Mouse (Mus musculus): ENCODE data around the gene Ttll4. TPM values are rescaled to one million over a fixed set of nuclear protein-coding genes. Genes with fewer than 3 reads are reported as not detected.

Gene Ttll4
- polyA plus RNA-seq, 1 experiment: 28.2 TPM

- H3K4me3 ChIP-seq (replicated peaks; ENCODE audit: control insufficient read depth, low read depth, low read length): no peak overlapping the region
- no peaks in the 10 kb centered on the region; the same call in 1 of the 2 replicates for H3K4me1 ChIP-seq (ENCODE audit: control insufficient read depth, insufficient read depth, low read length)
- H3K27ac ChIP-seq (ENCODE audit: control insufficient read depth, insufficient read depth, low read depth, low read length, poor library complexity): no peak overlapping the region
- 73% methylated on average over 3 of the region's 3 CpGs for WGBS
- no peak for TF ChIP-seq CTCF (IDR thresholded peaks at IDR 0.05; ENCODE audit: control insufficient read depth, insufficient read depth, low read length)
- no peak for TF ChIP-seq POLR2A (IDR thresholded peaks at IDR 0.05; ENCODE audit: borderline replicate concordance, control insufficient read depth, low read depth, low read length)
These were observed 57.7 kb downstream of the Ttll4 start for GRCm38 (mm10) chr1:74719281-74719680.

- Histone ChIP-seq H3K4me1 (ENCODE audit: control insufficient read depth, insufficient read depth, low read length) (no peaks in the 10 kb centered on the region), H3K4me3 (replicated peaks; ENCODE audit: control insufficient read depth, low read depth, low read length) (no peak overlapping the region), H3K27ac (ENCODE audit: control insufficient read depth, insufficient read depth, low read depth, low read length, poor library complexity) (no peak overlapping the region)
- WGBS: 79% methylated on average over 6 of the region's 6 CpGs
- no peak for TF ChIP-seq POLR2A (IDR thresholded peaks at IDR 0.05; ENCODE audit: borderline replicate concordance, control insufficient read depth, low read depth, low read length)
These were observed 60.1 kb downstream of the Ttll4 start for GRCm38 (mm10) chr1:74721657-74722056.

- WGBS: 71% methylated on average over 2 of the region's 2 CpGs
These were observed 62.2 kb downstream of the Ttll4 start for GRCm38 (mm10) chr1:74723748-74724147.

GRCm38 (mm10) chr1:74726114-74726513 is 64.6 kb downstream of the Ttll4 start:
- 78% methylated on average over 5 of the region's 5 CpGs for WGBS
- no peaks in the 10 kb centered on the region for H3K4me1 ChIP-seq (ENCODE audit: control insufficient read depth, insufficient read depth, low read length)
- TF ChIP-seq CTCF (IDR thresholded peaks at IDR 0.05; ENCODE audit: control insufficient read depth, insufficient read depth, low read length) (no peak), POLR2A (IDR thresholded peaks at IDR 0.05; ENCODE audit: borderline replicate concordance, control insufficient read depth, low read depth, low read length) (no peak)
- no peak overlapping the region for H3K4me3 ChIP-seq (replicated peaks; ENCODE audit: control insufficient read depth, low read depth, low read length)
- H3K27ac ChIP-seq (ENCODE audit: control insufficient read depth, insufficient read depth, low read depth, low read length, poor library complexity): no peak overlapping the region

More at GRCm38 (mm10) chr1:74723748-74724147, 62.2 kb downstream of the Ttll4 start:
- no peak overlapping the region for H3K27ac ChIP-seq (ENCODE audit: control insufficient read depth, insufficient read depth, low read depth, low read length, poor library complexity)
- no peak overlapping the region for H3K4me3 ChIP-seq (replicated peaks; ENCODE audit: control insufficient read depth, low read depth, low read length)
- H3K4me1 ChIP-seq (ENCODE audit: control insufficient read depth, insufficient read depth, low read length): no peaks in the 10 kb centered on the region
- TF ChIP-seq CTCF (IDR thresholded peaks at IDR 0.05; ENCODE audit: control insufficient read depth, insufficient read depth, low read length) (peak; percentile 32; the same call in 1 of the 2 replicates), POLR2A (IDR thresholded peaks at IDR 0.05; ENCODE audit: borderline replicate concordance, control insufficient read depth, low read depth, low read length) (no peak)

GRCm38 (mm10) chr1:74726674-74727073 is 65.1 kb downstream of the Ttll4 start:
- Histone ChIP-seq H3K4me1 (ENCODE audit: control insufficient read depth, insufficient read depth, low read length) (no peaks in the 10 kb centered on the region), H3K27ac (ENCODE audit: control insufficient read depth, insufficient read depth, low read depth, low read length, poor library complexity) (no peak overlapping the region), H3K4me3 (replicated peaks; ENCODE audit: control insufficient read depth, low read depth, low read length) (no peak overlapping the region)
- 67% methylated on average over 5 of the region's 5 CpGs for WGBS
- TF ChIP-seq POLR2A (IDR thresholded peaks at IDR 0.05; ENCODE audit: borderline replicate concordance, control insufficient read depth, low read depth, low read length) (no peak), CTCF (IDR thresholded peaks at IDR 0.05; ENCODE audit: control insufficient read depth, insufficient read depth, low read length) (no peak)

- H3K27ac ChIP-seq (ENCODE audit: control insufficient read depth, insufficient read depth, low read depth, low read length, poor library complexity): no peak overlapping the region
- no peak for TF ChIP-seq POLR2A (IDR thresholded peaks at IDR 0.05; ENCODE audit: borderline replicate concordance, control insufficient read depth, low read depth, low read length)
- no peak for TF ChIP-seq CTCF (IDR thresholded peaks at IDR 0.05; ENCODE audit: control insufficient read depth, insufficient read depth, low read length)
- no peak overlapping the region for H3K4me3 ChIP-seq (replicated peaks; ENCODE audit: control insufficient read depth, low read depth, low read length)
- 60% methylated on average over 8 of the region's 8 CpGs for WGBS
- no peaks in the 10 kb centered on the region for H3K4me1 ChIP-seq (ENCODE audit: control insufficient read depth, insufficient read depth, low read length)
These were observed 66.9 kb downstream of the Ttll4 start for GRCm38 (mm10) chr1:74728446-74728845.

- no peak for TF ChIP-seq POLR2A (IDR thresholded peaks at IDR 0.05; ENCODE audit: borderline replicate concordance, control insufficient read depth, low read depth, low read length)
- no peak for TF ChIP-seq CTCF (IDR thresholded peaks at IDR 0.05; ENCODE audit: control insufficient read depth, insufficient read depth, low read length)
- H3K4me3 ChIP-seq (replicated peaks; ENCODE audit: control insufficient read depth, low read depth, low read length): no peak overlapping the region
- no peaks in the 10 kb centered on the region for H3K4me1 ChIP-seq (ENCODE audit: control insufficient read depth, insufficient read depth, low read length)
- 86% methylated on average over 12 of the region's 12 CpGs for WGBS
- H3K27ac ChIP-seq (ENCODE audit: control insufficient read depth, insufficient read depth, low read depth, low read length, poor library complexity): no peak overlapping the region
These were observed 75.4 kb downstream of the Ttll4 start for GRCm38 (mm10) chr1:74736977-74737376.

GRCm38 (mm10) chr1:74737500-74737899 is 76.0 kb downstream of the Ttll4 start:
- Histone ChIP-seq H3K4me3 (replicated peaks; ENCODE audit: control insufficient read depth, low read depth, low read length) (no peak overlapping the region), H3K27ac (ENCODE audit: control insufficient read depth, insufficient read depth, low read depth, low read length, poor library complexity) (no peak overlapping the region), H3K4me1 (ENCODE audit: control insufficient read depth, insufficient read depth, low read length) (no peaks in the 10 kb centered on the region)
- WGBS: 82% methylated on average over 7 of the region's 7 CpGs
- TF ChIP-seq CTCF (IDR thresholded peaks at IDR 0.05; ENCODE audit: control insufficient read depth, insufficient read depth, low read length) (no peak), POLR2A (IDR thresholded peaks at IDR 0.05; ENCODE audit: borderline replicate concordance, control insufficient read depth, low read depth, low read length) (no peak)

GRCm38 (mm10) chr1:74740846-74741245 is 79.3 kb downstream of the Ttll4 start:
- TF ChIP-seq CTCF (IDR thresholded peaks at IDR 0.05; ENCODE audit: control insufficient read depth, insufficient read depth, low read length) (no peak), POLR2A (IDR thresholded peaks at IDR 0.05; ENCODE audit: borderline replicate concordance, control insufficient read depth, low read depth, low read length) (no peak)

More at GRCm38 (mm10) chr1:74740846-74741245, 79.3 kb downstream of the Ttll4 start:
- Histone ChIP-seq H3K4me1 (ENCODE audit: control insufficient read depth, insufficient read depth, low read length) (no peaks in the 10 kb centered on the region), H3K4me3 (replicated peaks; ENCODE audit: control insufficient read depth, low read depth, low read length) (no peak overlapping the region), H3K27ac (ENCODE audit: control insufficient read depth, insufficient read depth, low read depth, low read length, poor library complexity) (no peak overlapping the region)
- WGBS: 80% methylated on average over 7 of the region's 7 CpGs
